Mouse (Mus musculus) liver, adult 2 months (tissue): ENCODE results near the gene Gm20388.

ENCODE experiments used
- CTCF ChIP-seq: fragments of 200-500 bp; IDR thresholded peaks from 2 replicates; pipeline ENCODE4 v1.5.1; 2011; ENCODE audit warnings: low read depth, low read length, control low read depth
- POLR2A ChIP-seq: fragments of 200-500 bp; IDR thresholded peaks from 2 replicates; pipeline ENCODE4 v1.6.1; 2011; ENCODE audit warnings: low read length, control low read depth; ENCODE audit not compliant: insufficient read depth; ENCODE audit errors: extremely low read depth

DNA sequence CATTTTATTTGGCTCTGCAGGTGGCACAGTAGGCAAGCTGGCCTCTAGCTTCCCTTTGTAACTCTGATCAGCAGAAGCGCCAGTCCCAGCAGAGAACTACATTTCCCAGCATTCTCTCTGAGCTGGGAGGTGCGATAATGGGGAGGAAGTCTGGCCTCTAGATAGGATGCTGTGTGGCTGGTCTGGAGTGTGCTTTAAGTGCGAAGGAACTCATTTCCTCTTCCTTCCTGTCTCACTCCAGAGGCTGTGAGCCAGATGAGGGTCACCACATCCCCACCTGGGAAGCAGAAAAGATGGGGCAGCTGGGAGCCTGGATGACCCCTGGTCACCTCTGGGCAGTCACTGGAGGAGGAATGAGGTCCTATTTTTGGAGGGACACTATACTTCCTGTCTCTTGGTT, 1265.7 kb downstream of the Gm20388 start:
- TF ChIP-seq CTCF (no peak), POLR2A (no peak)
